Mouse (Mus musculus): ENCODE results near the gene Ccdc191. TPM values are rescaled to one million over a fixed set of nuclear protein-coding genes. Genes with fewer than 3 reads are reported as not detected.
A peak's percentile ranks its signal among the peaks of the same experiment; 100 is the strongest.

Ccdc191 gene
- total RNA-seq, 2 experiments from 2014 or later: 4.8 to 5.1 TPM

GRCm38 (mm10) chr16:43900138-43900537 is 10.5 kb downstream of the Ccdc191 start:
- Histone ChIP-seq H3K4me3 (no peak overlapping the region), H3K27ac (no peak overlapping the region)
- TF ChIP-seq CTCF (conservative IDR thresholded peaks at IDR 0.05): no peak
- DNase-seq (ENCODE audit: low spot score in 2 of 2): no peak

- no peak for TF ChIP-seq CTCF (conservative IDR thresholded peaks at IDR 0.05)
- Histone ChIP-seq H3K27ac (no peak overlapping the region), H3K4me3 (no peak overlapping the region)
- no peak for DNase-seq (ENCODE audit: low spot score in 2 of 2)
These were observed 11.0 kb downstream of the Ccdc191 start for GRCm38 (mm10) chr16:43900571-43900970.

GRCm38 (mm10) chr16:43908881-43909280 is 19.3 kb downstream of the Ccdc191 start:
- no peak overlapping the region for H3K27ac ChIP-seq
- H3K4me3 ChIP-seq: no peak overlapping the region
- no peak for DNase-seq (ENCODE audit: low spot score in 2 of 2)
- peak; percentile 59 for TF ChIP-seq CTCF (conservative IDR thresholded peaks at IDR 0.05)

DNA sequence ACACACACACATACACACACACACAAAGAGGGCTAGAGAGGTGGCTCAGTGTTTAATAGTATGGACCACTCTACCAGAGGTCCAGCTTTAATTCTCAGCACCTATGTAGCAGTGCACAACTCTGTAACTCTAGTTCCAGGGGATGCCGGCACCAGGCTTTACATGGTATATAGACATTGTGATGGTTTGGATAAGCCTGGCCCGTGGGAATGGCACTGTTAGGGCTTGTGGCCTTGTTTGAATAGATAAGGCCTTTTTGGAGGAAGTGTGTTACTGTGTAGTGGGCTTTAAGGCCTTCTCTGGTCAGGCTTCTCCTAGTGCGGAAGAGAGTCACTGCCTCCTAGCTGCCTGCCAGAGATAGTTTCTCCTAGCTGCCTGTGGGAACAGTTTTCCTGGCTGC is 29.3 kb downstream of the Ccdc191 start:
- no peak for TF ChIP-seq CTCF (conservative IDR thresholded peaks at IDR 0.05)
- DNase-seq (ENCODE audit: low spot score in 2 of 2): no peak
- no peak overlapping the region for H3K27ac ChIP-seq
- no peak overlapping the region for H3K4me3 ChIP-seq

DNA sequence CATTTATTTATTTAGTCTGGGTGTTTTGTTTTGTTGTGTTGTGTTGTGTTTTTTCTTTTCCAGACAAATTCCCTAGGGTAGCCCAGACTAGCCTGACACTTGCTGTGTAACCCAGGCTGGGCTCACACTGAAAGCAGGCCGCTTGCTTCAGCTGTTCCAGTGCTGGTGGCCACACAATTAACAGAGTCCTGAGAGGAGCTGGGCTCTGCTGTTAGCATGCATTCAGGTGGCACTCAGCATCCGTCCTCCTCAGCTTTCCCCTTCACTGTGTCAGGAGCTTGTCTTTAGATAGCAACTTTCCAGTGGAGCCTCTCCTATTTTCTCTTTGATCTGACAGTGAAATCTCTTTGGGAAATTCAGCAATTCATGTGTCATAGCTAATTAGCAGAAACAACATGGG is 32.4 kb downstream of the Ccdc191 start:
- Histone ChIP-seq H3K27ac (peak overlapping the region; percentile 19; the same call in 1 of the 2 replicates), H3K4me3 (no peak overlapping the region)
- DNase-seq (ENCODE audit: low spot score in 2 of 2): no peak
- no peak for TF ChIP-seq CTCF (conservative IDR thresholded peaks at IDR 0.05)

GRCm38 (mm10) chr16:43922630-43923029 is 33.0 kb downstream of the Ccdc191 start:
- H3K27ac ChIP-seq: peak overlapping the region; percentile 19; the same call in 1 of the 2 replicates
- no peak overlapping the region for H3K4me3 ChIP-seq
- no peak for DNase-seq (ENCODE audit: low spot score in 2 of 2)
- no peak for TF ChIP-seq CTCF (conservative IDR thresholded peaks at IDR 0.05)

DNA sequence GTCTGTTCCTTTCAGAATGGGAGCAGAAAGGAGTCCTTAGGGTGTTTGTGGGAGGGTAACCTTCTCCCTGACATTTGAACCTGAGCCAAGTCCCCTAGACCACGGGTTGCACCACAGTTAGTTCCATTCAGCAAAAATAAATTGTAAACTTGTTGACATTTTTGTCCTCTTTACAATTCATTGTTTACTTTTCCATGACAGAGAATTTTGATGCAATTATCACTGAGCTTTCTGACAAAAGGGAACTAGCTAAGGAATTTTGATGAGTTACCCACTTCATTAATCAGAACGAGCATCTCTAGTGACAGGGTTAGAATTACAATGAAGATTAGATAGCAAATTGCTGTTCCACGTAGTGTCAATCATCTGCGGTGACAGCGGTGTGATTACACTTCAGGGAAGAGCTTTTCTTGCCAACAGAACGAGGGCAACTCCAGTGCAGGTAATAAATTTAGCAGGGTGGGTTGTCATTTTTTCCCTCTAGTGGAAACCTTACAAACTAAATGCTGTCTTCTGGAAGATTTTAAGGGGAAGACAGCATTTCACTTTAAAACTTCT is 35.5 kb downstream of the Ccdc191 start:
- TF ChIP-seq CTCF (conservative IDR thresholded peaks at IDR 0.05): no peak
- Histone ChIP-seq H3K27ac (no peak overlapping the region), H3K4me3 (no peak overlapping the region)
- no peak for DNase-seq (ENCODE audit: low spot score in 2 of 2)

- TF ChIP-seq CTCF (conservative IDR thresholded peaks at IDR 0.05): no peak
- Histone ChIP-seq H3K4me3 (no peak overlapping the region), H3K27ac (no peak overlapping the region)
- DNase-seq (ENCODE audit: low spot score in 2 of 2): no peak
These were observed 36.2 kb downstream of the Ccdc191 start for GRCm38 (mm10) chr16:43925846-43926245.

GRCm38 (mm10) chr16:43926341-43926859 is 36.8 kb downstream of the Ccdc191 start, which contains the start of gene Qtrt2:
Gene Qtrt2, minus strand, starts transcription at chr16:43926809.
- H3K4me3 ChIP-seq: no peak within 1 kb of the TSS
- H3K27ac ChIP-seq: no peak within 1 kb of the TSS
- DNase-seq (ENCODE audit: low spot score in 2 of 2): no peak
- TF ChIP-seq CTCF (conservative IDR thresholded peaks at IDR 0.05): no peak

DNA sequence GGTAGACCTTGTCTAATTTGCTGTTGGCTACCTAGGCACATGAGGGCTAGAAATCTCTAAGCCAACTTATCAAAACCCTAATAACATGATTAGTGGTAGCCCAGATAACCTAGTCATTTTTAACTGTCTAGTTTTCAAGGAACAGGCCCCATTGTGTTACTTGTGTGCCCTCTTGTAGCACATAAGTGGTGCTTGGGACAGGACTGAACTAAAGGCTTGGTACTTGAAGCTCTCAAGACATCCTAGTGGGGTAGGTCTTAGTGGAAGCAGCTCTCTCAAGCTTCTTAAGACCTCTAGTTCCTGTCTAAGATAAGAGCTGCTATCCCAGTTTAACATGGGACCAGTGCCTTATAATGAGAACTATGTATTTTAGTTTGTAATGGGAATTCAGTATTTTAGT is 41.0 kb downstream of the Ccdc191 start:
- Histone ChIP-seq H3K4me3 (no peak overlapping the region), H3K27ac (peak overlapping the region; percentile 33; the same call in 1 of the 2 replicates)
- no peak for TF ChIP-seq CTCF (conservative IDR thresholded peaks at IDR 0.05)
- no peak for DNase-seq (ENCODE audit: low spot score in 2 of 2)

DNA sequence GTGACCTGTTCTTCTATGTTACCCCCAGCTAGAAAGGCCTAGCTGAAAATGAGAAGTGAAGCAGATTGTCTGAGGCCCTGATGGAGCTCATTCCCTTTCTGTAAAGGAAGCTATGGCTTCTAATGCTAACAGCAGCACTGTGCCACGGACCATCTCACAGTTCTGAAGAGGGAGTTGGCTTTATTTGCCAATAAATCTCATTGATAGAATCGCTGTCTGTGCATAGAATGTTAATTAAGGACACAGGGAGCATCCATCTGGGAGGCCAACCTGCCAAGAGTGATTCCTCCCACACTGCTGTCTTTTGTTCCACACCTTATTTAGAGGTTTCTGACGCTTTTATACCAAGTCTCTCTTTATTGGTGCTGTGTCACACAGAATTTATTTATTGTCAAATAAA is 41.9 kb downstream of the Ccdc191 start:
- no peak for DNase-seq (ENCODE audit: low spot score in 2 of 2)
- no peak for TF ChIP-seq CTCF (conservative IDR thresholded peaks at IDR 0.05)
- H3K27ac ChIP-seq: peak overlapping the region; percentile 76
- H3K4me3 ChIP-seq: no peak overlapping the region

- TF ChIP-seq CTCF (conservative IDR thresholded peaks at IDR 0.05): no peak
- DNase-seq (ENCODE audit: low spot score in 2 of 2): no peak
- H3K4me3 ChIP-seq: no peak overlapping the region
- peak overlapping the region; percentile 76 for H3K27ac ChIP-seq
These were observed 42.7 kb downstream of the Ccdc191 start for GRCm38 (mm10) chr16:43932319-43932718.

DNA sequence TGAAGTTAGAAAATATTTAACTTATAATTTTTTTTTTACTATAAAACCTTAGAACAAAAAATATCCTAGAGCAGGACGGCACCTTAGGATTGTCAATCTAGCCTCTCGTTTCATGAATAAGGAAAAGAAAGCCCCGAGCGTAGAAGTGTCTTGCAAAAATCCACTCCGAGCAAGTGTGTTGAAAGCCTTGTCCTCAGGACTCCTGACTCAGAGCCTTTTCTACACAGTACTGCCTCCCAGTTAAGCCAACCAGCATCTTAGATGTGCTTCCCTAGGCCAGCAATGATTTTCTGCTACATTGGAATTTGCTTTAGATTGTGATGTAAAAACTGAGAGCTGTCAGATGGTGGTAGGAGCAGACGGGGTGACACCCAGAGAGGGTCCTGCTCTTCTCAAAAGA is 43.4 kb downstream of the Ccdc191 start:
- Histone ChIP-seq H3K4me3 (no peak overlapping the region), H3K27ac (peak overlapping the region; percentile 81)
- DNase-seq (ENCODE audit: low spot score in 2 of 2): no peak
- no peak for TF ChIP-seq CTCF (conservative IDR thresholded peaks at IDR 0.05)

GRCm38 (mm10) chr16:43934856-43935255 is 45.3 kb downstream of the Ccdc191 start:
- TF ChIP-seq CTCF (conservative IDR thresholded peaks at IDR 0.05): no peak
- Histone ChIP-seq H3K4me3 (no peak overlapping the region), H3K27ac (peak overlapping the region; percentile 81)
- no peak for DNase-seq (ENCODE audit: low spot score in 2 of 2)

Data from layer of hippocampus, adult 2 months (tissue).